Mouse (Mus musculus) stomach, embryonic 14.5 days (tissue): ENCODE data around the gene Tfrc. TPM values are rescaled to one million over a fixed set of nuclear protein-coding genes. Genes with fewer than 3 reads are reported as not detected.

ENCODE experiments used
- ATAC-seq: fragments of 200-750 bp; cut with Nextera tagmentation; 2 replicates; pipeline ENCODE4 v1.8.0; 2017; ENCODE audit warnings: low read depth, moderate TSS enrichment; ENCODE audit not compliant: insufficient number of reproducible peaks, insufficient read depth, low FRiP score
- H3K27ac ChIP-seq: fragments of 300-500 bp; sonication (generic); 2 replicates; pipeline ENCODE4 v1.5.1; 2014; ENCODE audit warnings: mild to moderate bottlenecking, low read length, moderate library complexity, mixed read lengths
- H3K27me3 ChIP-seq: fragments of 300-500 bp; sonication (generic); 2 replicates; pipeline ENCODE4 v1.6.1; 2014; ENCODE audit warnings: low read length, control low read depth, mixed read lengths; ENCODE audit not compliant: control insufficient read depth, insufficient read depth
- H3K36me3 ChIP-seq: fragments of 300-500 bp; sonication (generic); 2 replicates; pipeline ENCODE4 v1.6.1; 2014; ENCODE audit warnings: mild to moderate bottlenecking, control low read depth, low read length, moderate library complexity, mixed read lengths; ENCODE audit not compliant: control insufficient read depth, insufficient read depth
- H3K4me1 ChIP-seq: fragments of 300-500 bp; sonication (generic); 2 replicates; pipeline ENCODE4 v1.6.1; 2014; ENCODE audit warnings: low read length, control low read depth, mixed read lengths; ENCODE audit not compliant: control insufficient read depth, insufficient read depth
- H3K4me2 ChIP-seq: fragments of 300-500 bp; sonication (generic); replicated peaks from 2 replicates; pipeline ENCODE4 v1.6.1; 2014; ENCODE audit warnings: low read depth, low read length, control low read depth
- H3K4me3 ChIP-seq: fragments of 300-500 bp; sonication (generic); 2 replicates; pipeline ENCODE4 v1.5.1; 2014; ENCODE audit warnings: low read depth, low read length, control low read depth
- H3K9ac ChIP-seq: fragments of 300-500 bp; sonication (generic); replicated peaks from 2 replicates; pipeline ENCODE4 v1.6.1; 2014; ENCODE audit warnings: low read depth, mild to moderate bottlenecking, control low read depth, low read length, moderate library complexity, mixed read lengths
- H3K9me3 ChIP-seq: fragments of 300-500 bp; sonication (generic); 2 replicates; pipeline ENCODE4 v1.6.1; 2016; ENCODE audit warnings: low read depth, low read length, control low read depth; ENCODE audit not compliant: control insufficient read depth
- WGBS: fragments of 180-500 bp; shearing (Covaris S2); extraction: QIAGEN DNeasy Blood & Tissue Kit; methylation state at CpG from one replicate; pipeline ENCODE4 v1.1.7; 2014; 5-methylcytosine and 5-hydroxymethylcytosine counted together
- polyA plus RNA-seq: library from polyadenylated mRNA; unstranded; fragments of >200 nt; fragmentation: Nextera tagmentation; extraction: Ambion mirVana; gene quantifications from 2 replicates; pipeline ENCODE4 v1.2.1, GENCODE M21; 2014

The Tfrc gene
- polyA plus RNA-seq, 1 experiment from 2014 or later: 60.5 TPM

- Histone ChIP-seq H3K9ac (no peak overlapping the region), H3K36me3 (0 out of 2 replicates have a peak, but pooled peaks cover 2% of the 10 kb centered on the region), H3K27ac (no peak overlapping the region), H3K9me3 (no peaks in the 10 kb centered on the region), H3K4me3 (no peak overlapping the region), H3K4me1 (peaks cover 64% of the 10 kb centered on the region), H3K27me3 (no peaks in the 10 kb centered on the region), H3K4me2 (no peak overlapping the region)
- 87% methylated on average over 2 of the region's 2 CpGs for WGBS
- no peak for ATAC-seq
Observed at GRCm38 (mm10) chr16:32664211-32664610, 55.5 kb downstream of the Tfrc start.

- WGBS: 63% methylated on average over 11 of the region's 11 CpGs
- Histone ChIP-seq H3K4me3 (no peak overlapping the region), H3K4me2 (no peak overlapping the region), H3K4me1 (peaks cover 47% of the 10 kb centered on the region), H3K27me3 (no peaks in the 10 kb centered on the region), H3K9ac (no peak overlapping the region), H3K9me3 (no peaks in the 10 kb centered on the region), H3K27ac (peak overlapping the region; percentile 61; the same call in 1 of the 2 replicates), H3K36me3 (peaks cover 12% of the 10 kb centered on the region; the same call in 1 of the 2 replicates)
- ATAC-seq: peak; percentile 50; the same call in 1 of the 2 replicates
Observed at GRCm38 (mm10) chr16:32665851-32666665, 57.3 kb downstream of the Tfrc start.

- Histone ChIP-seq H3K4me2 (no peak overlapping the region), H3K4me1 (peaks cover 38% of the 10 kb centered on the region), H3K9ac (no peak overlapping the region), H3K27me3 (no peaks in the 10 kb centered on the region), H3K9me3 (no peaks in the 10 kb centered on the region), H3K36me3 (peaks cover 19% of the 10 kb centered on the region), H3K4me3 (no peak overlapping the region), H3K27ac (peak overlapping the region; percentile 61; the same call in 1 of the 2 replicates)
- ATAC-seq: no peak
- 70% methylated on average over 9 of the region's 9 CpGs for WGBS
Observed at GRCm38 (mm10) chr16:32666671-32667551, 58.2 kb downstream of the Tfrc start.

- H3K27ac ChIP-seq: 0 out of 2 replicates have a peak overlapping the region, but pooled peaks have one; percentile 36
- no peaks in the 10 kb centered on the region for H3K27me3 ChIP-seq
- H3K4me1 ChIP-seq: peaks cover 32% of the 10 kb centered on the region
- no peaks in the 10 kb centered on the region for H3K9me3 ChIP-seq
- no peak overlapping the region for H3K9ac ChIP-seq
- H3K4me2 ChIP-seq: no peak overlapping the region
- H3K36me3 ChIP-seq: peaks cover 23% of the 10 kb centered on the region
- ATAC-seq: no peak
- H3K4me3 ChIP-seq: no peak overlapping the region
- WGBS: 78% methylated on average over 3 of the region's 3 CpGs
Observed at GRCm38 (mm10) chr16:32667552-32667872, 58.8 kb downstream of the Tfrc start.

GRCm38 (mm10) chr16:32668030-32668429, 59.3 kb downstream of the Tfrc start:
- Histone ChIP-seq H3K36me3 (peaks cover 23% of the 10 kb centered on the region), H3K9ac (no peak overlapping the region)
- ATAC-seq: no peak

GRCm38 (mm10) chr16:32668472-32668871, 59.8 kb downstream of the Tfrc start:
- 72% methylated on average over 4 of the region's 4 CpGs for WGBS
- H3K27me3 ChIP-seq: no peaks in the 10 kb centered on the region
- no peak for ATAC-seq
- peaks cover 23% of the 10 kb centered on the region for H3K36me3 ChIP-seq
- H3K9ac ChIP-seq: no peak overlapping the region
- H3K4me2 ChIP-seq: no peak overlapping the region
- H3K4me1 ChIP-seq: peaks cover 25% of the 10 kb centered on the region
- no peaks in the 10 kb centered on the region for H3K9me3 ChIP-seq
- no peak overlapping the region for H3K4me3 ChIP-seq
- H3K27ac ChIP-seq: no peak overlapping the region

More at GRCm38 (mm10) chr16:32668030-32668429, 59.3 kb downstream of the Tfrc start:
- no peak overlapping the region for H3K27ac ChIP-seq
- no peaks in the 10 kb centered on the region for H3K9me3 ChIP-seq
- H3K4me2 ChIP-seq: no peak overlapping the region
- no peak overlapping the region for H3K4me3 ChIP-seq
- 72% methylated on average over 10 of the region's 10 CpGs for WGBS
- H3K4me1 ChIP-seq: peaks cover 30% of the 10 kb centered on the region
- H3K27me3 ChIP-seq: no peaks in the 10 kb centered on the region

GRCm38 (mm10) chr16:32669243-32669642, 60.5 kb downstream of the Tfrc start:
- Histone ChIP-seq H3K36me3 (peaks cover 25% of the 10 kb centered on the region), H3K4me3 (no peak overlapping the region), H3K27ac (no peak overlapping the region), H3K27me3 (no peaks in the 10 kb centered on the region), H3K9me3 (no peaks in the 10 kb centered on the region), H3K4me2 (no peak overlapping the region), H3K4me1 (peaks cover 25% of the 10 kb centered on the region), H3K9ac (no peak overlapping the region)
- 86% methylated on average over 10 of the region's 10 CpGs for WGBS
- no peak for ATAC-seq

- ATAC-seq: no peak
- H3K27ac ChIP-seq: no peak overlapping the region
- no peak overlapping the region for H3K9ac ChIP-seq
- 80% methylated on average over 10 of the region's 10 CpGs for WGBS
- peaks cover 22% of the 10 kb centered on the region for H3K4me1 ChIP-seq
- H3K9me3 ChIP-seq: no peaks in the 10 kb centered on the region
- H3K4me3 ChIP-seq: no peak overlapping the region
- peaks cover 31% of the 10 kb centered on the region for H3K36me3 ChIP-seq
- no peaks in the 10 kb centered on the region for H3K27me3 ChIP-seq
- H3K4me2 ChIP-seq: no peak overlapping the region
Observed at GRCm38 (mm10) chr16:32670354-32671124, 61.8 kb downstream of the Tfrc start.
